Comparison of ENCODE assay signal across 7 mouse cellular contexts in the genomic region with DNA sequence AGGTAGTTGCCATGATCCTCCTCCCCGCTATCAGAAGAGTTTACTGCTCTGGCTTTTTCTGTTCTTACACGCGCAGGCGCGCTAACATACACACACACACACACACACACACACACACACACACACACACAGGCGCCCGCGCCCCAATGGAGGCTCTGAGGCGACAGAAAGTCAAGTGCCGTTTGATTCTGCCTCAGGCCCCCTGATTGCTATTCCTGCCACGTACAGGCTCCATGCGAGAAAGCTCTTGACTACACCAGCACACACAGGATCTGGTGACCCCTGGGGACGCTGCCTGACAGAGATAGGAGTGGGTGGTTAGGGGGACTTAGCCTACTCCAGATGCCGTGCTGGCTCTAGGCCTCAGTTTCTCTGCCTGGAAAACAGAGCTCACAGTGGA. TPM values are rescaled to one million over a fixed set of nuclear protein-coding genes. Genes with fewer than 3 reads are reported as not detected.
DNase-seq lines count a peak whose midpoint lies in the region; ATAC-seq and TF ChIP-seq lines count a peak whose summit lies in the region.

No protein-coding gene starts in this region.

- H3K27ac ChIP-seq in stomach, embryonic 14.5 days (ENCODE audit: low read length): no peak overlapping the region
- H3K27ac ChIP-seq in stomach, postnatal 0 days (replicated peaks): no peak overlapping the region
- peak overlapping the region; percentile 59 for H3K27ac ChIP-seq in forebrain, embryonic 16.5 days (ENCODE audit: low read length)
- H3K27ac ChIP-seq in stomach, embryonic 15.5 days: no peak overlapping the region

- no peak for DNase-seq in stomach, postnatal 0 days (ENCODE audit: low spot score)
- DNase-seq in kidney, postnatal 4 days: peak; percentile 72 to 80
- DNase-seq in c-Kit-positive CD71-positive TER-119-positive erythroid progenitor cells, embryonic 14.5 days (ENCODE audit: low spot score): no peak
- DNase-seq in gastrocnemius, postnatal 4 days (ENCODE audit: low spot score in 2 of 2): no peak

- TF ChIP-seq CTCF in stomach, postnatal 0 days (IDR thresholded peaks at IDR 0.05; ENCODE audit: low read depth): no peak

- H3K4me3 ChIP-seq in stomach, embryonic 14.5 days (ENCODE audit: low read depth, low read length): no peak overlapping the region
- no peak overlapping the region for H3K4me3 ChIP-seq in stomach, postnatal 0 days (ENCODE audit: low read depth, low read length)
- H3K4me3 ChIP-seq in forebrain, embryonic 16.5 days (replicated peaks; ENCODE audit: low read length): peak overlapping the region; percentile 78; the same call in 1 of the 2 replicates
- H3K4me3 ChIP-seq in stomach, embryonic 15.5 days (replicated peaks): no peak overlapping the region

- no peak for TF ChIP-seq EP300 in stomach, postnatal 0 days (optimal IDR thresholded peaks at IDR 0.05)

- no peaks in the 10 kb centered on the region for H3K4me1 ChIP-seq in stomach, embryonic 14.5 days (ENCODE audit: control insufficient read depth, insufficient read depth, low read length)
- no peaks in the 10 kb centered on the region for H3K4me1 ChIP-seq in stomach, postnatal 0 days (replicated peaks; ENCODE audit: control insufficient read depth, insufficient read depth)
- H3K4me1 ChIP-seq in forebrain, embryonic 16.5 days (replicated peaks; ENCODE audit: control insufficient read depth, insufficient read depth, low read length): peaks cover 18% of the 10 kb centered on the region
- H3K4me1 ChIP-seq in stomach, embryonic 15.5 days: peaks cover 15% of the 10 kb centered on the region; the same call in 1 of the 2 replicates

- peaks cover 18% of the 10 kb centered on the region for H3K36me3 ChIP-seq in stomach, embryonic 14.5 days (ENCODE audit: control insufficient read depth, insufficient read depth, low read length)
- H3K36me3 ChIP-seq in stomach, postnatal 0 days (ENCODE audit: control insufficient read depth, insufficient read depth, low read length): peaks cover 18% of the 10 kb centered on the region
- H3K36me3 ChIP-seq in forebrain, embryonic 16.5 days (ENCODE audit: control insufficient read depth, insufficient read depth): peaks cover 2% of the 10 kb centered on the region
- H3K36me3 ChIP-seq in stomach, embryonic 15.5 days: peaks cover 17% of the 10 kb centered on the region

- H3K4me2 ChIP-seq in stomach, embryonic 14.5 days (replicated peaks; ENCODE audit: low read depth, low read length): 0 out of 2 replicates have a peak overlapping the region, but pooled peaks have one; percentile 95
- H3K4me2 ChIP-seq in stomach, postnatal 0 days (replicated peaks; ENCODE audit: low read depth): no peak overlapping the region
- H3K4me2 ChIP-seq in forebrain, embryonic 16.5 days (ENCODE audit: low read length): peak overlapping the region; percentile 84
- H3K4me2 ChIP-seq in stomach, embryonic 15.5 days: peak overlapping the region; percentile 92; the same call in 1 of the 2 replicates

- 56% methylated on average over 14 of the region's 14 CpGs for WGBS in stomach, embryonic 14.5 days
- 41% methylated on average over 14 of the region's 14 CpGs for WGBS in stomach, postnatal 0 days
- 32% methylated on average over 14 of the region's 14 CpGs for WGBS in forebrain, embryonic 16.5 days
- 47% methylated on average over 14 of the region's 14 CpGs for WGBS in stomach, embryonic 15.5 days

- no peak for ATAC-seq in stomach, embryonic 14.5 days (ENCODE audit: insufficient number of reproducible peaks, insufficient read depth, low FRiP score, low read depth)
- no peak for ATAC-seq in stomach, postnatal 0 days (ENCODE audit: low FRiP score, low TSS enrichment)
- ATAC-seq in forebrain, embryonic 16.5 days: peak; percentile 42
- ATAC-seq in stomach, embryonic 15.5 days (ENCODE audit: insufficient read depth, low FRiP score, low read depth): no peak

- H3K9ac ChIP-seq in stomach, embryonic 14.5 days (replicated peaks; ENCODE audit: low read depth, low read length): no peak overlapping the region
- no peak overlapping the region for H3K9ac ChIP-seq in stomach, postnatal 0 days (ENCODE audit: low read length)
- peak overlapping the region; percentile 95 for H3K9ac ChIP-seq in forebrain, embryonic 16.5 days (replicated peaks; ENCODE audit: low read depth, low read length)
- H3K9ac ChIP-seq in stomach, embryonic 15.5 days: no peak overlapping the region

- no peaks in the 10 kb centered on the region for H3K9me3 ChIP-seq in stomach, embryonic 14.5 days (ENCODE audit: control insufficient read depth, low read depth, low read length)
- H3K9me3 ChIP-seq in stomach, postnatal 0 days (ENCODE audit: control insufficient read depth, low read length): no peaks in the 10 kb centered on the region
- no peaks in the 10 kb centered on the region for H3K9me3 ChIP-seq in forebrain, embryonic 16.5 days (ENCODE audit: control insufficient read depth, low read length)
- H3K9me3 ChIP-seq in stomach, embryonic 15.5 days: no peaks in the 10 kb centered on the region

- 0 out of 2 replicates have a peak, but pooled peaks cover 3% of the 10 kb centered on the region for H3K27me3 ChIP-seq in stomach, embryonic 14.5 days (ENCODE audit: control insufficient read depth, insufficient read depth, low read length)
- no peaks in the 10 kb centered on the region for H3K27me3 ChIP-seq in stomach, postnatal 0 days (ENCODE audit: control insufficient read depth, insufficient read depth, low read length)
- H3K27me3 ChIP-seq in forebrain, embryonic 16.5 days (replicated peaks; ENCODE audit: control insufficient read depth, insufficient read depth, low read length): no peaks in the 10 kb centered on the region
- H3K27me3 ChIP-seq in stomach, embryonic 15.5 days (replicated peaks): 0 out of 2 replicates have a peak, but pooled peaks cover 2% of the 10 kb centered on the region

RNA-seq across cellular contexts. Expression of gene Shd, which starts 0.7 kb away (rescaled TPM):
- polyA plus RNA-seq in stomach, embryonic 14.5 days (2014; fragmentation: Nextera tagmentation; extraction: Ambion mirVana): 12.1 and 16.6 TPM in 2 replicates
- polyA plus RNA-seq in stomach, postnatal 0 days (2015; fragmentation: Nextera tagmentation; extraction: Ambion mirVana): 3.2 and 3.4 TPM in 2 replicates
- 98.2 and 129 TPM in 2 replicates for polyA plus RNA-seq in forebrain, embryonic 16.5 days (2015; fragmentation: Nextera tagmentation; extraction: Ambion mirVana)
- 10.4 and 11.1 TPM in 2 replicates for polyA plus RNA-seq in stomach, embryonic 15.5 days (2015; fragmentation: Nextera tagmentation; extraction: Ambion mirVana)
- total RNA-seq in gastrocnemius, postnatal 4 days (2021): 1 to 10 TPM; 1.8 to 1.9 TPM

RNA-seq across cellular contexts. Expression of gene Yju2, which starts 10.7 kb away (rescaled TPM):
- 20.8 and 21.8 TPM in 2 replicates for polyA plus RNA-seq in stomach, embryonic 14.5 days (2014; fragmentation: Nextera tagmentation; extraction: Ambion mirVana)
- polyA plus RNA-seq in stomach, postnatal 0 days (2015; fragmentation: Nextera tagmentation; extraction: Ambion mirVana): 12.5 and 12.6 TPM in 2 replicates
- 26.8 and 27.0 TPM in 2 replicates for polyA plus RNA-seq in forebrain, embryonic 16.5 days (2015; fragmentation: Nextera tagmentation; extraction: Ambion mirVana)
- 22.0 and 24.8 TPM in 2 replicates for polyA plus RNA-seq in stomach, embryonic 15.5 days (2015; fragmentation: Nextera tagmentation; extraction: Ambion mirVana)
- 10 to 100 TPM; 15.3 to 15.9 TPM for total RNA-seq in gastrocnemius, postnatal 4 days (2021)

RNA-seq across cellular contexts. Expression of gene Fsd1, which starts 16.7 kb away (rescaled TPM):
- 13.7 and 17.6 TPM in 2 replicates for polyA plus RNA-seq in stomach, embryonic 14.5 days (2014; fragmentation: Nextera tagmentation; extraction: Ambion mirVana)
- 2.7 and 3.5 TPM in 2 replicates for polyA plus RNA-seq in stomach, postnatal 0 days (2015; fragmentation: Nextera tagmentation; extraction: Ambion mirVana)
- 144 and 179 TPM in 2 replicates for polyA plus RNA-seq in forebrain, embryonic 16.5 days (2015; fragmentation: Nextera tagmentation; extraction: Ambion mirVana)
- polyA plus RNA-seq in stomach, embryonic 15.5 days (2015; fragmentation: Nextera tagmentation; extraction: Ambion mirVana): 9.8 and 11.7 TPM in 2 replicates
- under 1 TPM in 1 of 2 experiments, not detected in 1; 0.32 TPM for total RNA-seq in gastrocnemius, postnatal 4 days (2021)

RNA-seq across cellular contexts. Expression of gene Ebi3, which starts 17.1 kb away (rescaled TPM):
- 2.7 and 3.1 TPM in 2 replicates for polyA plus RNA-seq in stomach, embryonic 14.5 days (2014; fragmentation: Nextera tagmentation; extraction: Ambion mirVana)
- 2.7 and 3.1 TPM in 2 replicates for polyA plus RNA-seq in stomach, postnatal 0 days (2015; fragmentation: Nextera tagmentation; extraction: Ambion mirVana)
- 3.0 and 4.2 TPM in 2 replicates for polyA plus RNA-seq in forebrain, embryonic 16.5 days (2015; fragmentation: Nextera tagmentation; extraction: Ambion mirVana)
- polyA plus RNA-seq in stomach, embryonic 15.5 days (2015; fragmentation: Nextera tagmentation; extraction: Ambion mirVana): 4.1 TPM in 2 replicates
- 1 to 10 TPM; 1.9 to 2.0 TPM for total RNA-seq in gastrocnemius, postnatal 4 days (2021)

RNA-seq across cellular contexts. Expression of gene Zfp119b, which starts 20.3 kb away (rescaled TPM):
- polyA plus RNA-seq in stomach, embryonic 14.5 days (2014; fragmentation: Nextera tagmentation; extraction: Ambion mirVana): 4.6 and 7.7 TPM in 2 replicates
- polyA plus RNA-seq in stomach, postnatal 0 days (2015; fragmentation: Nextera tagmentation; extraction: Ambion mirVana): 4.9 and 5.8 TPM in 2 replicates
- 6.7 and 8.3 TPM in 2 replicates for polyA plus RNA-seq in forebrain, embryonic 16.5 days (2015; fragmentation: Nextera tagmentation; extraction: Ambion mirVana)
- polyA plus RNA-seq in stomach, embryonic 15.5 days (2015; fragmentation: Nextera tagmentation; extraction: Ambion mirVana): 6.1 and 6.9 TPM in 2 replicates
- 1 to 10 TPM; 3.8 to 4.0 TPM for total RNA-seq in gastrocnemius, postnatal 4 days (2021)

Comparison
In these comparisons a context has a peak if more than half of its experiments do, and no peak if none do; other contexts are left out.
1. DNase-seq: peak in kidney, postnatal 4 days (2 of 2); none in stomach, postnatal 0 days (single experiment), c-Kit-positive CD71-positive TER-119-positive erythroid progenitor cells, embryonic 14.5 days (single experiment) and gastrocnemius, postnatal 4 days (0 of 2).